Mouse (Mus musculus) hindbrain, postnatal 0 days (tissue): ENCODE data around the gene Plekha3. TPM values are rescaled to one million over a fixed set of nuclear protein-coding genes. Genes with fewer than 3 reads are reported as not detected.
A peak's percentile ranks its signal among the peaks of the same experiment; 100 is the strongest.

Source experiments
- ATAC-seq: fragments of 200-750 bp; cut with Nextera tagmentation; 2 replicates; pipeline ENCODE4 v1.8.0; 2017; ENCODE audit warnings: mild to moderate bottlenecking, moderate TSS enrichment, moderate library complexity
- DNase-seq: peaks from one replicate; pipeline ENCODE4 v3.0.0-alpha.2; 2015; ENCODE audit warnings: low spot score
- H3K27ac ChIP-seq: fragments of 300-500 bp; sonication (generic); 2 replicates; pipeline ENCODE4 v1.5.1; 2014; ENCODE audit warnings: mild to moderate bottlenecking
- H3K27me3 ChIP-seq: fragments of 300-500 bp; sonication (generic); 2 replicates; pipeline ENCODE4 v1.6.1; 2014; ENCODE audit warnings: low read length, mixed read lengths; ENCODE audit not compliant: insufficient read depth
- H3K36me3 ChIP-seq: fragments of 300-500 bp; sonication (generic); 2 replicates; pipeline ENCODE4 v1.6.1; 2014; ENCODE audit warnings: low read length, mixed read lengths; ENCODE audit not compliant: insufficient read depth
- H3K4me1 ChIP-seq: fragments of 300-500 bp; sonication (generic); 2 replicates; pipeline ENCODE4 v1.6.1; 2014; ENCODE audit warnings: antibody characterized with exemption, low read length, mixed read lengths; ENCODE audit not compliant: insufficient read depth
- H3K4me2 ChIP-seq: fragments of 300-500 bp; sonication (generic); 2 replicates; pipeline ENCODE4 v1.6.1; 2014; ENCODE audit warnings: low read depth, mild to moderate bottlenecking, low read length, moderate library complexity, mixed read lengths
- H3K4me3 ChIP-seq: fragments of 300-500 bp; sonication (generic); 2 replicates; pipeline ENCODE4 v1.5.1; 2014; ENCODE audit warnings: low read length
- H3K9ac ChIP-seq: fragments of 300-500 bp; sonication (generic); replicated peaks from 2 replicates; pipeline ENCODE4 v1.6.1; 2014; ENCODE audit warnings: mild to moderate bottlenecking, low read length, moderate library complexity, mixed read lengths
- H3K9me3 ChIP-seq: fragments of 300-500 bp; sonication (generic); 2 replicates; pipeline ENCODE4 v1.6.1; 2016; ENCODE audit warnings: low read length, mixed read lengths
- CTCF ChIP-seq: IDR thresholded peaks from 2 replicates; pipeline ENCODE4 v1.5.1; 2016; ENCODE audit warnings: antibody characterized with exemption, control low read depth, low read depth
- WGBS: fragments of 180-500 bp; shearing (Covaris S2); extraction: QIAGEN DNeasy Blood & Tissue Kit; methylation state at CpG from one replicate; pipeline ENCODE4 v1.1.7; 2014; 5-methylcytosine and 5-hydroxymethylcytosine counted together
- polyA plus RNA-seq: library from polyadenylated mRNA; unstranded; fragments of >200 nt; fragmentation: Nextera tagmentation; extraction: Ambion mirVana; gene quantifications from 2 replicates; pipeline ENCODE4 v1.2.1, GENCODE M21; 2015
- total RNA-seq: library from RNA; depleted of rRNA; stranded (reverse); fragments of >200 nt; gene quantifications from 2 replicates; pipeline ENCODE4 v1.2.3, GENCODE M21; 2014; rRNA removed

Gene Plekha3
- 14.5 and 23.3 TPM in 2 replicates for total RNA-seq
- 8.7 and 9.7 TPM in 2 replicates for polyA plus RNA-seq

DNA sequence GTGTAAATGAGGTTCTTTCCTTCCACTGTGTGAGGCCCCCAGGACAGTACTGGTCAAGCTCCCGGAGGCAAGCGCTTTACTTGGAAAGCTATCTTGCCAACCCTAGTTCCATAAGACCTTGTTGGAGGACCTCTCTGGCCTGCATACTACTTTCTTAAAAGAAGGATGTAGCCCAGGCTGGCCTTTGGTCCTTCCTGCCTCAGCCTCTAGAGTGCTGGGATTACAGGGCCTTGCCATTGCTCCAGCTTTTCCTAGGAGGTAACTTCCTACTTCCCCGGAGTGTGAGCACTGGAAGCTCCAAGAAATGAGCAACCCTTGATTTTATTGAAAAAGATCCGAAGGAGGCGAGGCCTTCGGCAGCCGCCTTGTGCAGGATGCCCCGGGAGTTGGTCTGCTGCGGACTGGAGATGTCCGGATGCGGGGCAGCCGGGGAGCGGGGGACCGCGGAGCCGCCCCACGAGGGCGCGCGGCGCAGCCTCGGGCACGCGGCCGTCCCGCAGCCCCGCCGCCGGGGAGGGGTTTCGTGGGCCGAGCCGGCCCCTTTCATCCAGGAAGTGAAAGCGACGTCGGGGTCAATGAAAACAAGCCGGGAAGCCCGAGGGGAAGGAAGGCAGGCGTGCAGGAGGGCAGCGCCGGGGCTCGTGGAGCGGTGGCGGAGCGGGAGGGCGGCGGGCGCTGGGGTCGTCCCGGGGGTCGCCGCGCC is at the start of gene Plekha3:
Gene Plekha3, plus strand, starts transcription at position 557 of the 703 bp plus-strand sequence.
- peak; percentile 78 for ATAC-seq
- Histone ChIP-seq H3K9ac (peak within 1 kb of the TSS; percentile 87), H3K4me1 (peaks cover 11% of the 10 kb centered on the region), H3K27me3 (no peaks in the 10 kb centered on the region), H3K4me2 (peak within 1 kb of the TSS; percentile 68), H3K36me3 (no peaks in the 10 kb centered on the region), H3K27ac (peak within 1 kb of the TSS; percentile 84), H3K4me3 (peak within 1 kb of the TSS; percentile 90), H3K9me3 (no peaks in the 10 kb centered on the region)
- DNase-seq = peak; percentile 93
- 6% methylated on average over 36 of the region's 52 CpGs for whole genome bisulfite sequencing
- no peak for TF ChIP-seq CTCF

GRCm38 (mm10) chr2:76630293-76630692 is 44.8 kb upstream of the Plekha3 start:
- Histone ChIP-seq H3K4me2 (no peak overlapping the region), H3K4me1 (no peaks in the 10 kb centered on the region), H3K27ac (no peak overlapping the region)

GRCm38 (mm10) chr2:76631600-76631999 is 43.5 kb upstream of the Plekha3 start:
- ATAC-seq = no peak
- Histone ChIP-seq H3K4me1 (no peaks in the 10 kb centered on the region), H3K27me3 (no peaks in the 10 kb centered on the region), H3K4me2 (no peak overlapping the region), H3K9ac (no peak overlapping the region), H3K36me3 (peaks cover 67% of the 10 kb centered on the region), H3K27ac (no peak overlapping the region), H3K4me3 (no peak overlapping the region), H3K9me3 (no peaks in the 10 kb centered on the region)
- no peak for DNase-seq
- no peak for TF ChIP-seq CTCF
- 67% methylated on average over 4 of the region's 4 CpGs for WGBS

More at GRCm38 (mm10) chr2:76630293-76630692, 44.8 kb upstream of the Plekha3 start:
- no peak for DNase-seq
- ATAC-seq = no peak
- Histone ChIP-seq H3K36me3 (peaks cover 54% of the 10 kb centered on the region), H3K4me3 (no peak overlapping the region), H3K9ac (no peak overlapping the region), H3K27me3 (no peaks in the 10 kb centered on the region), H3K9me3 (no peaks in the 10 kb centered on the region; the same call in 1 of the 2 replicates)
- WGBS = 96% methylated on average over 12 of the region's 12 CpGs
- no peak for TF ChIP-seq CTCF

GRCm38 (mm10) chr2:76639637-76640036 is 35.4 kb upstream of the Plekha3 start:
- Histone ChIP-seq H3K9ac (no peak overlapping the region), H3K4me2 (no peak overlapping the region), H3K4me3 (no peak overlapping the region), H3K27ac (no peak overlapping the region), H3K9me3 (no peaks in the 10 kb centered on the region), H3K4me1 (no peaks in the 10 kb centered on the region), H3K36me3 (peaks cover 44% of the 10 kb centered on the region), H3K27me3 (no peaks in the 10 kb centered on the region)
- ATAC-seq (no peak), DNase-seq (no peak)
- TF ChIP-seq CTCF = no peak
- WGBS = 89% methylated on average over 2 of the region's 2 CpGs

DNA sequence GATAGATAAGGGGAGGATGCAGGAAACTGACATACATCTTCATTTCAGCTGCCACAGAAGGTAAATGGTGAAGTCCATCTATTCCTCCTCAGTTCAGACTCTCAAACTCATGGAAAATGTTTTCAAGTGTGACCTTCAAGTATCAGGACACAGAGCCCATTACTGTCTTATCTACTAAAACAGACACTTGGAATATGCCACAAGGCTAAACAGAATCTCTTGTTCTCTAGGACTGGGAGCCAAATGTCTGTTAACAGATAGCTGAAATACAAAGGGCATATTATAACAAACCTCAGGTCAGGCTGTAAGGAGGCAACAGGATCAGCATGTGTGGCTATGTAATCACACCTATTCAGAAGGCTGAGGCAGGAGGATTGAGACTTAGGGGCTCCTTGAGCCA is 31.3 kb upstream of the Plekha3 start:
- Histone ChIP-seq H3K36me3 (peaks cover 20% of the 10 kb centered on the region; the same call in 1 of the 2 replicates), H3K27me3 (no peaks in the 10 kb centered on the region), H3K4me3 (no peak overlapping the region), H3K9me3 (no peaks in the 10 kb centered on the region), H3K9ac (no peak overlapping the region), H3K27ac (no peak overlapping the region), H3K4me2 (no peak overlapping the region), H3K4me1 (peaks cover 12% of the 10 kb centered on the region)
- no peak for TF ChIP-seq CTCF
- DNase-seq (no peak), ATAC-seq (no peak)

DNA sequence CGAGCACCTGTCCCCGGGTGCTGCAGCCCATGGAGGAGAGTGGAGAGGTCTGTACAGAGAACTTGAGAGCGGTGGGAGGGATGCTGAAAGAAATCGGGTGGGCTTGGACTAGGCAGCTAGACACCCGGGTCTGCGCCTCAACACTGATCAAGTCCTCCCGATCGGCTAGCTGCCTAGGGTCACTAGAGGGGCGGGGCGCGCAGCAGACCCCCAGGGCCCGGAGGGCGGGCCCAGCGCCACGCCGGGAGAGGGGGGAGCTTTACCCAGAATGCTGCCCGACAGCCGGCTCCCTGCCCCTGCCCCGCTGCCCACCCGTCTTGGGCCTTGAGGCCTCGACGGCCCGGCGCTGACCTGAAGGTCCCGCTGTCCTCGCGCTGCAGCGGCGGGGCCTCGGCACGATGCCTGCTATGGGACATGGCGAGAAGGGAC is 27.6 kb upstream of the Plekha3 start:
- H3K4me2 ChIP-seq = peak overlapping the region; percentile 67
- peak overlapping the region; percentile 92 for H3K27ac ChIP-seq
- ATAC-seq (peak; percentile 62), DNase-seq (peak; percentile 72)
- H3K36me3 ChIP-seq = peaks cover 5% of the 10 kb centered on the region; the same call in 1 of the 2 replicates
- TF ChIP-seq CTCF = no peak
- H3K4me3 ChIP-seq = peak overlapping the region; percentile 77
- no peaks in the 10 kb centered on the region for H3K27me3 ChIP-seq
- peaks cover 14% of the 10 kb centered on the region for H3K4me1 ChIP-seq
- WGBS = under 1% methylated on average over 31 of the region's 32 CpGs
- H3K9ac ChIP-seq = peak overlapping the region; percentile 83
- no peaks in the 10 kb centered on the region for H3K9me3 ChIP-seq
